Mouse (Mus musculus) E14TG2a.4 (cell line): Measurements from ENCODE around the gene Dpp10.

ENCODE experiments used
- CTCF ChIP-seq: conservative IDR thresholded peaks from 2 replicates; pipeline ENCODE4 v1.5.1; 2014; ENCODE audit warnings: low read length
- NANOG ChIP-seq: IDR thresholded peaks from 2 replicates; pipeline ENCODE4 v1.6.1; 2014; ENCODE audit warnings: borderline replicate concordance, low read length, mixed read lengths
- POU5F1 ChIP-seq: IDR thresholded peaks from 2 replicates; pipeline ENCODE4 v1.6.1; 2014; ENCODE audit warnings: low read length, borderline replicate concordance

DNA sequence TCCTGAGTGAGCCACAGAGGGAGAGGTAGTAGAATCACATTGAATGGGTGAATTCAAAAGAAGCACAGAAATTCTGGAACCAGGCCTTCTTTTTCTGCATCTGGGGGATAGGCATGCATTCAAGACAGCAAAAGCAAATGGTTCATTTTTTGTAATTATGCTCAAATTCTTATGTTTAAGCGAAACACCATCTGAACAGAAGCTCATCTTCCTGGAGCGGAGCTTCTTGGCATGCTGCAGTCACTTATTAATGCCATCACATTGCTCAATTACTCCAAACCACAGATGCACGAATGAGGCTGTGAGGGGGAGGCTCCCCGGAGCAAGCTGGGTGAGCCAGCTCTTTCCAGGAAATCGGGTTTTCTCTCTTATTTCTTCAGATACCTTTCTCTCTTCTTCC is 142.7 kb downstream of the Dpp10 start:
- TF ChIP-seq CTCF, result no peak
- no peak for TF ChIP-seq POU5F1
- TF ChIP-seq NANOG, result no peak
